Mouse (Mus musculus): ENCODE measurements around the gene Fxyd3. TPM values are rescaled to one million over a fixed set of nuclear protein-coding genes. Genes with fewer than 3 reads are reported as not detected.

The Fxyd3 gene
- polyA plus RNA-seq, 1 experiment from 2014 or later = 7.9 TPM

DNA sequence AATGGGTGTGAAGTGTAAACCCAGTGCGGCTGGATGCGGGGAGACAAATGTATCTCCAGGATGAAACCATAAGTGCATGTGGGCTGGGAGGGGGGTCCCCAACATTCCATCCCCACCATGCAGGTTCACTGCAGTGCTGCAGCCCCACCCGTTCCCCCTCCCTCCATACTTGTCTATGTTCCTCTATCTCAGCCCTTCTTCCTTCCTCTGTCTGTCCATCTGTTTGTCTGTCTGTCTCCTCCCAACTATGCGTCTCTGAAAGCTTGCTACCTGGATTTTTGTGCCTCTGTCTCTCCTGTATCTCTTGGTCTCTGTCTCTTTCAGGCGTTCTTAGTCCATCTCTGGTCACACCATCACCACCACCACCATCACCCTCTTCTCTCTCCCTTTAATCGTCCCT lies 26.0 kb downstream of the Fxyd3 start:
- peaks cover 62% of the 10 kb centered on the region for H3K4me1 ChIP-seq (replicated peaks)
- 5% methylated on average over 6 of the region's 6 CpGs for WGBS
- DNase-seq (ENCODE audit: low spot score) = no peak
- H3K9me3 ChIP-seq = no peaks in the 10 kb centered on the region
- peak overlapping the region; percentile 38; the same call in 1 of the 2 replicates for H3K4me3 ChIP-seq
- H3K36me3 ChIP-seq = no peaks in the 10 kb centered on the region
- no peak overlapping the region for H3K27ac ChIP-seq
- H3K27me3 ChIP-seq (ENCODE audit: insufficient read depth, poor library complexity, severe bottlenecking) = peaks cover 86% of the 10 kb centered on the region

DNA sequence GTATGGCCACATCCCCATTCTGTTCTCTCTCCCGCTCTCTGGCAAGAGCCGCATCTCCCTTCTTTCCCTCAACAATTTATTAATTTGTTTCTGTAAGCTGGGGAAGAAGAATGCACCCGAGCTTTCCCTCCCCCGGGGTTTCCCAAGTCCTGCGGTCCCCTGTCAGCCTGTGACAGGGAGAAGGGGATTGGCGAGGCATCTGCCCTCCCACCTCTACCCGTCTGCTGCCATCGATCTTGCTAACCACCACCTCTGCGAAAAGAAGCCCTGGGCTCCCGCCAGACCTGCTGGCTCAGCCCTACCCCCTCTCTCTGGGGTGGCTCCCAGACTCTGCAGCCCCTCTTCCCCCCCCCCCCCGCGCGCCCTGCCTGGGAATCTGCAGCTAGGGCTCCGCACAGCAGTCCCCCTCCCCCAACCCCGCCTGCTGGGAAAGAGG lies 26.6 kb downstream of the Fxyd3 start:
- Histone ChIP-seq H3K9me3 (no peaks in the 10 kb centered on the region), H3K4me1 (replicated peaks) (peaks cover 55% of the 10 kb centered on the region), H3K27me3 (ENCODE audit: insufficient read depth, poor library complexity, severe bottlenecking) (peaks cover 89% of the 10 kb centered on the region), H3K27ac (0 out of 2 replicates have a peak overlapping the region, but pooled peaks have one; percentile 23), H3K4me3 (peak overlapping the region; percentile 38), H3K36me3 (no peaks in the 10 kb centered on the region)
- DNase-seq (ENCODE audit: low spot score) = no peak
- WGBS = under 1% methylated on average over 12 of the region's 15 CpGs

GRCm38 (mm10) chr7:31049135-31049845 lies 27.2 kb downstream of the Fxyd3 start:
- 24% methylated on average over 5 of the region's 5 CpGs for WGBS
- peak overlapping the region; percentile 38; the same call in 1 of the 2 replicates for H3K4me3 ChIP-seq
- H3K9me3 ChIP-seq = no peaks in the 10 kb centered on the region
- H3K4me1 ChIP-seq (replicated peaks) = peaks cover 50% of the 10 kb centered on the region
- no peak for DNase-seq (ENCODE audit: low spot score)
- no peak overlapping the region for H3K27ac ChIP-seq
- no peaks in the 10 kb centered on the region for H3K36me3 ChIP-seq
- H3K27me3 ChIP-seq (ENCODE audit: insufficient read depth, poor library complexity, severe bottlenecking) = peaks cover 89% of the 10 kb centered on the region

DNA sequence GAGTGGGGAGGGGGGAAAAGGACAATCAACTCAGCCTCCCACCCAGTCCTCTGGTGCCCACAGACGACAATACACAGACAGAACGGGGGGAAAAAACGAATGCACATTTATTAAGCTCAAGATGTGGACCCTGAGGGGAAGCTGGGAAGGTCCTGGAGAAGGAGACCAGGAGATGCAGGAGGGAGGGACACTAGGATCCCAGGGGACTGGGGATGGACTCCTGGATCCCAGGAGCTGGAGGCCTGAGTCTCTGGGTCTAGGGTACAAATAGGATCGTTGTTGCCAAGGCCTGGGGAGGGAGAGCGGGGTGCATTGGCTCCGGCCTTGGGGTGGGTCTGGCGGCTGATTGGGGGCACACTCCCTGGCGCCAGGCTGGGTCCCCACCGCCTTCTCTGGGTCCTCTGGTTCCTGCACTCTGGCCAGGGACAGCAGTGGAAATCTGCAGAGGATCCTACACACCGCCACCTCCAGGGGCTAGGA lies 34.0 kb downstream of the Fxyd3 start, which contains the start of gene Fxyd5:
Gene Fxyd5, minus strand, starts transcription at position 51 of the 480 bp plus-strand sequence.
- WGBS = 40% methylated on average over 10 of the region's 10 CpGs
- Histone ChIP-seq H3K9me3 (no peaks in the 10 kb centered on the region), H3K27me3 (ENCODE audit: insufficient read depth, poor library complexity, severe bottlenecking) (peaks cover 64% of the 10 kb centered on the region), H3K4me3 (peak within 1 kb of the TSS; percentile 42), H3K27ac (peak within 1 kb of the TSS; percentile 40), H3K4me1 (replicated peaks) (peaks cover 14% of the 10 kb centered on the region), H3K36me3 (no peaks in the 10 kb centered on the region)
- DNase-seq (ENCODE audit: low spot score) = no peak

DNA sequence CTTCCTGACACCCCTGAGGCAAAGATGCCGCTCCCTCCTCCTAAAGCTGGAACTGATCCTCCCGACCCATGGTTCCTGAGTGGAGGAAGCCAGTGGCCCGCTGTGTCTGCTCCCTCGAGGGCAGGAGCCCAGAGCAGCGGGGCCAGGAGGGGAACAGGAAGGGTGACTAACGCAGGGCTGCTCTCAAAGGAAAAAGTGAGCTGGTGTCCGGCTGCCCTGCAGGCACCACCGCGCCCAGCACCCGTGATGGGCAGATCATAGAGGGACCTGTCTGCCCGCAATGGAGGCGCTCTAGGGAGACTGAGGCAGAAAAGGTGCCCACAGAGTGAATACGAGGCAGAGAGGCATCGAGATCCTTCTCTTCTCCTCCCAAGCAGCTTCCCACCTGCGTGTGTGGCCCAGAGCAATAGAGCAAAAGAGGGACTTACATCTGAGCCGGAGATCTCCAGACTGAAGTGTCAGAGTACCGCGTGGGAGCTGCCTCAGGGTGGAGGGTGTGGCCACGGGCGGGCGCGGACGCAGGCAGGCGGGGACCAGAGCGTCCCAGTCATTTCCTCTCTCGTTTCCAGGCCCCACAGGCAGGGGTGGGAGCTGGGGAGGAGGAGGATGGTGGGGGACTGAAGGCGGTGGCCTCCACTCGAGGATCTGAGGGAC lies 34.7 kb downstream of the Fxyd3 start:
- no peaks in the 10 kb centered on the region for H3K9me3 ChIP-seq
- H3K36me3 ChIP-seq = no peaks in the 10 kb centered on the region
- H3K27ac ChIP-seq = peak overlapping the region; percentile 40
- peak overlapping the region; percentile 42 for H3K4me3 ChIP-seq
- peaks cover 57% of the 10 kb centered on the region for H3K27me3 ChIP-seq (ENCODE audit: insufficient read depth, poor library complexity, severe bottlenecking)
- 4% methylated on average over 28 of the region's 28 CpGs for WGBS
- DNase-seq (ENCODE audit: low spot score) = no peak
- H3K4me1 ChIP-seq (replicated peaks) = peaks cover 14% of the 10 kb centered on the region

- Histone ChIP-seq H3K27me3 (ENCODE audit: insufficient read depth, poor library complexity, severe bottlenecking) (peaks cover 54% of the 10 kb centered on the region), H3K4me1 (replicated peaks) (peaks cover 14% of the 10 kb centered on the region), H3K9me3 (no peaks in the 10 kb centered on the region), H3K36me3 (no peaks in the 10 kb centered on the region), H3K27ac (no peak overlapping the region), H3K4me3 (0 out of 2 replicates have a peak overlapping the region, but pooled peaks have one; percentile 42)
- DNase-seq (ENCODE audit: low spot score) = no peak
- 36% methylated on average over 8 of the region's 8 CpGs for WGBS
Measured at GRCm38 (mm10) chr7:31041023-31041407, 35.5 kb downstream of the Fxyd3 start.

DNA sequence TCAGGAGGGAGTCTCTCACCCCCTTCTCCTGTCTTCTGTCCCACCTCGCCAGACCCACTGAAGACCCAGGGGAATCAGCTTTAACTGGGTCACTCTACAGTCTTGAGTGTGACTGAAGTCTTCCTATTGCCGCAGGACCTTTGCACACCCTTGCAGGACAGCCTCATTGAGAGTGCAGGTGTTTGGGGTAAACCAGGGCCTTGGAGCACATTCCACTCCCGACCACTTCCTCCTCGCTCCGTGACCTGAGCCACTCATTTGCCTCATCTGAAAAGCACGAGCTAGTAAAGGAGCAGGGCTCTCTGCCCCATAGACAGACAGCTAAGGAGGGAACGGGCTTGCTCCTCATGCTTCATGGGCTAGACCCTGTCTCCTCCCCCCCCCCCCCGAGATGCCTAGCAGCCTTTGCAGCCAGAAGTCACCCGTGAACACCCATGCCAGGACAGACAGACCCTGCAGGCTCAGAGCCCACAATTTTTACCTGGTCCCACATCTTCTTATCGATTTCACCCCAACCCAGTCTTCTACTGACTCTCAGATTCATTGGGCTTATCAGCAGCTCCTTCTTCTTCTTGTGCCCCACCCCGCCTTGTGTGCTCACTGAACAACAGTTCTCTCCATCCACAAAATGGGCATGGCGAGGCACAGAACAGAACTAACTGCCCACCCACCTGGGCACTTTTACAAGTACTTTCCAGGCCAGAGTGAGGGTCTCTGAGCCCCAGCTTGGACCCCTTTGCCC lies 36.1 kb downstream of the Fxyd3 start:
- H3K36me3 ChIP-seq = no peaks in the 10 kb centered on the region
- DNase-seq (ENCODE audit: low spot score) = no peak
- H3K27ac ChIP-seq = no peak overlapping the region
- peaks cover 54% of the 10 kb centered on the region for H3K27me3 ChIP-seq (ENCODE audit: insufficient read depth, poor library complexity, severe bottlenecking)
- H3K9me3 ChIP-seq = no peaks in the 10 kb centered on the region
- WGBS = 81% methylated on average over 12 of the region's 12 CpGs
- peaks cover 14% of the 10 kb centered on the region for H3K4me1 ChIP-seq (replicated peaks)
- no peak overlapping the region for H3K4me3 ChIP-seq

DNA sequence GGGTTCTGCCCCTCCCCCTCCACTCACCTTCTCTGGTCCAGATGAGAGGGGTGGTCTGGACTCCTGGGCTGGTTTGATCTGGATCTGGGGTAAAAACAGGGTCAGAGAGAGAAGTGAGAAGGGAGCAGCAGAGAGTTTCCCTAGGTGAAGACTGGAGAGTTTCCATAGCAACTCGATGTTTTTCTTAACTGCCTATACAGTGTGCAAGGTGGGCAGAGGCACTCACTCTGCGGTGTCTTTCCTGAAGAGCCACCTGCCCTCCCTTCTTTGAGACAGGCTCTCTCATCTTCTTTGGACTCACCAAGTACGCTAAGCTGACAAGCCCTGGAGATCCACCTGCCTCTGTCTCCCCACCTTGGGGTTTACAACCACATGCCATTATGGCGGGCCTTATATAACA lies 37.5 kb downstream of the Fxyd3 start:
- Histone ChIP-seq H3K27me3 (ENCODE audit: insufficient read depth, poor library complexity, severe bottlenecking) (peaks cover 40% of the 10 kb centered on the region), H3K4me1 (replicated peaks) (peaks cover 14% of the 10 kb centered on the region), H3K9me3 (no peaks in the 10 kb centered on the region), H3K4me3 (no peak overlapping the region), H3K27ac (no peak overlapping the region), H3K36me3 (no peaks in the 10 kb centered on the region)
- DNase-seq (ENCODE audit: low spot score) = no peak
- WGBS = 87% methylated on average over 4 of the region's 4 CpGs

- no peaks in the 10 kb centered on the region for H3K9me3 ChIP-seq
- no peak for DNase-seq (ENCODE audit: low spot score)
- H3K4me3 ChIP-seq = no peak overlapping the region
- WGBS = 71% methylated on average over 2 of the region's 2 CpGs
- H3K27ac ChIP-seq = no peak overlapping the region
- peaks cover 14% of the 10 kb centered on the region for H3K4me1 ChIP-seq (replicated peaks)
- H3K27me3 ChIP-seq (ENCODE audit: insufficient read depth, poor library complexity, severe bottlenecking) = peaks cover 26% of the 10 kb centered on the region
- no peaks in the 10 kb centered on the region for H3K36me3 ChIP-seq
Measured at GRCm38 (mm10) chr7:31037675-31038074, 38.8 kb downstream of the Fxyd3 start.

DNA sequence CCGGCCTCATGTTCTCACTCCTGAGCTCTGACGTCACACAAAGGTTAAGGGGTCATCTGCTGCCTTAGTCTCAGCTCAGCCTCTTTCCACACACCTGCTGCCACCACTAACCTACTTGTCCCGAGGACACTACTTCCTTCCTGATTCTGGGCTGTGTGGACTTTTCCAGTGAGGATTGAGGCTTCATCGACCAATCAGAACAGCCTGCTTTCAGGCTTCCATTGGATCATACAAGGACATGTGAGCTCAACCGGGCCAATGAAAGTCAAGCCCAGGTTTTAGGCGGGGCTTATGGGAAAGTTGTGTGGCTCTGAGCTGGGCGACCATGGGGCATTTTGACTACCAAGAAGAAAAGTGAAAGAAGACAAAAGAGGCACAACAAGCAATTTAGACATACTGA lies 39.6 kb downstream of the Fxyd3 start:
- no peaks in the 10 kb centered on the region for H3K36me3 ChIP-seq
- peaks cover 8% of the 10 kb centered on the region for H3K4me1 ChIP-seq (replicated peaks)
- no peak overlapping the region for H3K27ac ChIP-seq
- H3K27me3 ChIP-seq (ENCODE audit: insufficient read depth, poor library complexity, severe bottlenecking) = peaks cover 19% of the 10 kb centered on the region
- whole genome bisulfite sequencing = 85% methylated on average over 7 of the region's 7 CpGs
- no peak for DNase-seq (ENCODE audit: low spot score)
- no peaks in the 10 kb centered on the region for H3K9me3 ChIP-seq
- H3K4me3 ChIP-seq = no peak overlapping the region

DNA sequence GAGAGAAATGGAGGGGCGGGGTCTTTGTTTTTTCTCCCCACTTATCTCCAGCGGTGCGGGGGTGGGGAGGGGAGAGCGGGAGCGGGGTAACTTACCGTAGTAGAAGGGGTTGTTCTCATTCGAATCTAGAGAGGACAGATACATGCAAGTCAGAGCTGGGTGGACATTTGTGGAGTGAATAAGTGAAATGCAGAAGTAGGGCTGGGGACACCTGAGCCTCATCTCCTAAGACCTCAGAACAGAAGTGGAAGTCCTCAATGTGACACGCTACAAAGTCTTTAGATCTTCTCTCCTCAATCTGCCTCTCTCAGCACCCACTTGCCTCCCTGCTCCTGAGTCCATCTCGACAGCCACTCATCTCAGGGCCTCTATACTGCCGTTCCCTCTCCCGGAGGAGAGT lies 41.2 kb downstream of the Fxyd3 start:
- Histone ChIP-seq H3K4me3 (no peak overlapping the region), H3K4me1 (replicated peaks) (no peaks in the 10 kb centered on the region), H3K27ac (no peak overlapping the region), H3K27me3 (ENCODE audit: insufficient read depth, poor library complexity, severe bottlenecking) (peaks cover 2% of the 10 kb centered on the region), H3K9me3 (no peaks in the 10 kb centered on the region), H3K36me3 (no peaks in the 10 kb centered on the region)
- no peak for DNase-seq (ENCODE audit: low spot score)
- WGBS = 86% methylated on average over 11 of the region's 11 CpGs

- DNase-seq (ENCODE audit: low spot score) = no peak
- Histone ChIP-seq H3K4me1 (replicated peaks) (no peaks in the 10 kb centered on the region), H3K4me3 (no peak overlapping the region), H3K27me3 (ENCODE audit: insufficient read depth, poor library complexity, severe bottlenecking) (no peaks in the 10 kb centered on the region), H3K27ac (no peak overlapping the region), H3K36me3 (no peaks in the 10 kb centered on the region), H3K9me3 (no peaks in the 10 kb centered on the region)
- 63% methylated on average over 11 of the region's 11 CpGs for WGBS
Measured at GRCm38 (mm10) chr7:31034789-31035188, 41.7 kb downstream of the Fxyd3 start.

Measured in hindbrain, embryonic 10.5 days (tissue).